Mouse (Mus musculus): ENCODE measurements at regions not wholly inside any gene's neighbourhood (a gene's known extent, or its start where the extent isn't known, plus 50 kb on each side); places are given as distances from the start of the nearest gene placed in this dataset.

- H3K4me3 ChIP-seq (ENCODE audit: control insufficient read depth, insufficient read depth, low read length), result no peak overlapping the region
- DNase-seq, result no peak
- H3K27ac ChIP-seq (ENCODE audit: control insufficient read depth, insufficient read depth, low read length), result no peak overlapping the region
- no peaks in the 10 kb centered on the region for H3K36me3 ChIP-seq (ENCODE audit: control insufficient read depth, insufficient read depth, low read length)
- H3K4me1 ChIP-seq (replicated peaks; ENCODE audit: control insufficient read depth, insufficient read depth, low read length), result no peaks in the 10 kb centered on the region
- TF ChIP-seq POLR2A (IDR thresholded peaks at IDR 0.05; ENCODE audit: control insufficient read depth, extremely low read depth, insufficient read depth, low read length, poor library complexity), result no peak
- TF ChIP-seq CTCF (IDR thresholded peaks at IDR 0.05; ENCODE audit: borderline replicate concordance, control insufficient read depth, extremely low read depth, insufficient read depth, low read length, poor library complexity), result no peak
- WGBS, result 82% methylated on average over 7 of the region's 7 CpGs
- no peaks in the 10 kb centered on the region for H3K27me3 ChIP-seq (ENCODE audit: control insufficient read depth, insufficient read depth, low read length)
Observed at GRCm38 (mm10) chr7:35878164-35878563, 75.4 kb upstream of the Zfp507 start.

- WGBS, result 37% methylated on average over 10 of the region's 10 CpGs
- H3K4me3 ChIP-seq (ENCODE audit: control insufficient read depth, insufficient read depth, low read length), result no peak overlapping the region
- no peak for DNase-seq
- H3K36me3 ChIP-seq (ENCODE audit: control insufficient read depth, insufficient read depth, low read length), result no peaks in the 10 kb centered on the region
- no peak for TF ChIP-seq CTCF (IDR thresholded peaks at IDR 0.05; ENCODE audit: borderline replicate concordance, control insufficient read depth, extremely low read depth, insufficient read depth, low read length, poor library complexity)
- TF ChIP-seq POLR2A (IDR thresholded peaks at IDR 0.05; ENCODE audit: control insufficient read depth, extremely low read depth, insufficient read depth, low read length, poor library complexity), result no peak
- H3K4me1 ChIP-seq (replicated peaks; ENCODE audit: control insufficient read depth, insufficient read depth, low read length), result no peaks in the 10 kb centered on the region
- H3K27ac ChIP-seq (ENCODE audit: control insufficient read depth, insufficient read depth, low read length), result no peak overlapping the region
- no peaks in the 10 kb centered on the region for H3K27me3 ChIP-seq (ENCODE audit: control insufficient read depth, insufficient read depth, low read length)
Observed at GRCm38 (mm10) chr7:35861049-35861448, 58.2 kb upstream of the Zfp507 start.

- no peak overlapping the region for H3K4me3 ChIP-seq (ENCODE audit: control insufficient read depth, insufficient read depth, low read length)
- no peak overlapping the region for H3K27ac ChIP-seq (ENCODE audit: control insufficient read depth, insufficient read depth, low read length)
- H3K36me3 ChIP-seq (ENCODE audit: control insufficient read depth, insufficient read depth, low read length), result no peaks in the 10 kb centered on the region
- DNase-seq, result peak; percentile 52
- no peaks in the 10 kb centered on the region for H3K27me3 ChIP-seq (ENCODE audit: control insufficient read depth, insufficient read depth, low read length)
- H3K4me1 ChIP-seq (replicated peaks; ENCODE audit: control insufficient read depth, insufficient read depth, low read length), result no peaks in the 10 kb centered on the region
- TF ChIP-seq POLR2A (IDR thresholded peaks at IDR 0.05; ENCODE audit: control insufficient read depth, extremely low read depth, insufficient read depth, low read length, poor library complexity) (no peak), CTCF (IDR thresholded peaks at IDR 0.05; ENCODE audit: borderline replicate concordance, control insufficient read depth, extremely low read depth, insufficient read depth, low read length, poor library complexity) (no peak)
- WGBS, result 30% methylated on average over 3 of the region's 3 CpGs
Observed at GRCm38 (mm10) chr7:35859601-35860000, 56.8 kb upstream of the Zfp507 start.

- no peaks in the 10 kb centered on the region for H3K4me1 ChIP-seq (replicated peaks; ENCODE audit: control insufficient read depth, insufficient read depth, low read length)
- no peaks in the 10 kb centered on the region for H3K27me3 ChIP-seq (ENCODE audit: control insufficient read depth, insufficient read depth, low read length)
- TF ChIP-seq CTCF (IDR thresholded peaks at IDR 0.05; ENCODE audit: borderline replicate concordance, control insufficient read depth, extremely low read depth, insufficient read depth, low read length, poor library complexity) (no peak), POLR2A (IDR thresholded peaks at IDR 0.05; ENCODE audit: control insufficient read depth, extremely low read depth, insufficient read depth, low read length, poor library complexity) (no peak)
- 83% methylated on average over 10 of the region's 10 CpGs for WGBS
- H3K4me3 ChIP-seq (ENCODE audit: control insufficient read depth, insufficient read depth, low read length), result no peak overlapping the region
- H3K36me3 ChIP-seq (ENCODE audit: control insufficient read depth, insufficient read depth, low read length), result no peaks in the 10 kb centered on the region
- no peak overlapping the region for H3K27ac ChIP-seq (ENCODE audit: control insufficient read depth, insufficient read depth, low read length)
- DNase-seq, result no peak
Observed at GRCm38 (mm10) chr7:35857693-35858092, 54.9 kb upstream of the Zfp507 start.

Data from thymus, adult 2 months (tissue).